Mouse (Mus musculus) E14TG2a.4 (cell line): ENCODE results near the gene Cbfa2t2.

Experiments used
- CTCF ChIP-seq: conservative IDR thresholded peaks from 2 replicates; pipeline ENCODE4 v1.5.1; 2014; ENCODE audit warnings: low read length
- POU5F1 ChIP-seq: IDR thresholded peaks from 2 replicates; pipeline ENCODE4 v1.6.1; 2014; ENCODE audit warnings: low read length, borderline replicate concordance

DNA sequence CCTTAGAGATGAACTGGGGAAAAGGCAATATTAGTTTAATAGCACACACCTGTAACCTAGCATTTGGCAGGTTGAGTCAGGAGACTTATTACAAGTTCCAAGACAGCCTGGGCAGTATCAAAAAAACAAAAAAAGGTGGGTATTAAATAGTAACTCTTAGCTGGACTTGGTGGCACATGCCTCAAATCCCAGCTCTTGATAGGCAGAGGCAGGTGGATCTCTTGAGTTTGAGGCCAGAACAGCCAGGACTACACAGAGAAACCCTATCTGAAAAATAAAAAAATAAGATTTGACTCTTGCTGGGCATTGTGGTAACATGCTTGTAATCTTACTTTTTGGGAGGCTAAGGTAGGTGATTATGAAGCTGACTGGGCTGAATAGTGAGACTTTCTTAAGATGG is 4.2 kb downstream of the Cbfa2t2 start:
- TF ChIP-seq CTCF (no peak), POU5F1 (no peak)
